Mouse (Mus musculus) thymus, adult 2 months (tissue): ENCODE data around the gene Tagln.

Experiments
- CTCF ChIP-seq: fragments of 200-500 bp; IDR thresholded peaks from 2 replicates; pipeline ENCODE4 v1.5.1; 2012; ENCODE audit warnings: mild to moderate bottlenecking, control low read depth, low read length, moderate library complexity, borderline replicate concordance; ENCODE audit not compliant: control insufficient read depth, poor library complexity, insufficient read depth; ENCODE audit errors: extremely low read depth
- POLR2A ChIP-seq: fragments of 200-500 bp; IDR thresholded peaks from 2 replicates; pipeline ENCODE4 v1.6.1; 2012; ENCODE audit warnings: mild to moderate bottlenecking, low read length, control low read depth, moderate library complexity; ENCODE audit not compliant: control insufficient read depth, poor library complexity, insufficient read depth; ENCODE audit errors: extremely low read depth

- TF ChIP-seq POLR2A: no peak
- TF ChIP-seq CTCF: no peak
These were observed 6.6 kb upstream of the Tagln start for GRCm38 (mm10) chr9:45942464-45942863.
